Mouse (Mus musculus): ENCODE data around the gene Plekhg5.

GRCm38 (mm10) chr4:152041924-152042641 lies 30.2 kb upstream of the Plekhg5 start:
- TF ChIP-seq CTCF (conservative IDR thresholded peaks at IDR 0.05 in 1 of 2, IDR thresholded peaks at IDR 0.05 in 1 of 2; ENCODE audit: low read depth in 2 of 2, low read length in 2 of 2) (no peak), KAT2A (IDR thresholded peaks at IDR 0.05; ENCODE audit: insufficient replicate concordance, low read length) (no peak), POLR2A (IDR thresholded peaks at IDR 0.05; ENCODE audit: low read depth, low read length) (peak; percentile 42; the same call in 1 of the 2 replicates), ZNF384 (IDR thresholded peaks at IDR 0.05; ENCODE audit: low read depth, low read length) (no peak), HCFC1 (IDR thresholded peaks at IDR 0.05; ENCODE audit: low read depth, low read length) (no peak), CHD1 (IDR thresholded peaks at IDR 0.05; ENCODE audit: low read depth, low read length) (no peak), MAX (IDR thresholded peaks at IDR 0.05; ENCODE audit: low read length) (0 out of 2 replicates have a peak, but pooled peaks have one; percentile 23), BHLHE40 (IDR thresholded peaks at IDR 0.05; ENCODE audit: low read depth, low read length) (peak; percentile 86; the same call in 1 of the 2 replicates), CHD2 (IDR thresholded peaks at IDR 0.05; ENCODE audit: low read length) (0 out of 2 replicates have a peak, but pooled peaks have one; percentile 24), POLR2AphosphoS2 (IDR thresholded peaks at IDR 0.05; ENCODE audit: low read depth, low read length) (no peak), TCF12 (IDR thresholded peaks at IDR 0.05; ENCODE audit: low read depth, low read length) (peak; percentile 94), EP300 (IDR thresholded peaks at IDR 0.05; ENCODE audit: low read length) (peak; percentile 82), USF2 (conservative IDR thresholded peaks at IDR 0.05; ENCODE audit: low read depth, low read length) (no peak), ZC3H11A (IDR thresholded peaks at IDR 0.05; ENCODE audit: low read depth, low read length) (no peak)
